Mouse (Mus musculus) neural tube, embryonic 14.5 days (tissue): ENCODE data around the gene Ube2m. TPM values are rescaled to one million over a fixed set of nuclear protein-coding genes. Genes with fewer than 3 reads are reported as not detected.

Experiments
- ATAC-seq: fragments of 200-750 bp; cut with Nextera tagmentation; 2 replicates; pipeline ENCODE4 v1.8.0; 2017; ENCODE audit warnings: low read depth, mild to moderate bottlenecking, moderate TSS enrichment, moderate library complexity
- H3K27ac ChIP-seq: fragments of 300-500 bp; sonication (generic); 2 replicates; pipeline ENCODE4 v1.5.1; 2014; ENCODE audit warnings: low read depth, mild to moderate bottlenecking, control low read depth, low read length, moderate library complexity, mixed read lengths
- H3K27me3 ChIP-seq: fragments of 300-500 bp; sonication (generic); 2 replicates; pipeline ENCODE4 v1.6.1; 2014; ENCODE audit warnings: low read length; ENCODE audit not compliant: control insufficient read depth, insufficient read depth
- H3K36me3 ChIP-seq: fragments of 300-500 bp; sonication (generic); 2 replicates; pipeline ENCODE4 v1.6.1; 2014; ENCODE audit warnings: low read length, mixed read lengths; ENCODE audit not compliant: control insufficient read depth, insufficient read depth
- H3K4me1 ChIP-seq: fragments of 300-500 bp; sonication (generic); 2 replicates; pipeline ENCODE4 v1.6.1; 2014; ENCODE audit warnings: low read length; ENCODE audit not compliant: control insufficient read depth, insufficient read depth
- H3K4me2 ChIP-seq: fragments of 300-500 bp; sonication (generic); 2 replicates; pipeline ENCODE4 v1.6.1; 2014; ENCODE audit warnings: mild to moderate bottlenecking, low read depth, low read length, control low read depth
- H3K4me3 ChIP-seq: fragments of 300-500 bp; sonication (generic); 2 replicates; pipeline ENCODE4 v1.5.1; 2014; ENCODE audit warnings: low read depth, low read length, control low read depth, mixed read lengths
- H3K9ac ChIP-seq: fragments of 300-500 bp; sonication (generic); replicated peaks from 2 replicates; pipeline ENCODE4 v1.6.1; 2014; ENCODE audit warnings: low read depth, mild to moderate bottlenecking, control low read depth, low read length, mixed read lengths
- H3K9me3 ChIP-seq: fragments of 300-500 bp; sonication (generic); 2 replicates; pipeline ENCODE4 v1.6.1; 2016; ENCODE audit warnings: low read length; ENCODE audit not compliant: control insufficient read depth
- WGBS: fragments of 180-500 bp; shearing (Covaris S2); extraction: QIAGEN DNeasy Blood & Tissue Kit; methylation state at CpG from one replicate; pipeline ENCODE4 v1.1.7; 2014; 5-methylcytosine and 5-hydroxymethylcytosine counted together
- polyA plus RNA-seq: library from polyadenylated mRNA; unstranded; fragments of >200 nt; fragmentation: Nextera tagmentation; extraction: Ambion mirVana; gene quantifications from 2 replicates; pipeline ENCODE4 v1.2.1, GENCODE M21; 2014

Ube2m gene
- polyA plus RNA-seq, 1 experiment from 2014 or later, result 142 TPM

GRCm38 (mm10) chr7:13046084-13046483 is 8.0 kb upstream of the Ube2m start:
- Histone ChIP-seq H3K9ac (no peak overlapping the region), H3K27me3 (peaks cover 18% of the 10 kb centered on the region), H3K36me3 (no peaks in the 10 kb centered on the region), H3K4me1 (0 out of 2 replicates have a peak, but pooled peaks cover 8% of the 10 kb centered on the region), H3K9me3 (no peaks in the 10 kb centered on the region), H3K4me3 (no peak overlapping the region), H3K27ac (no peak overlapping the region), H3K4me2 (no peak overlapping the region)
- WGBS, result 12% methylated on average over 2 of the region's 2 CpGs
- peak; percentile 44 for ATAC-seq

GRCm38 (mm10) chr7:13044254-13044625 is 6.2 kb upstream of the Ube2m start:
- peaks cover 18% of the 10 kb centered on the region for H3K27me3 ChIP-seq
- no peaks in the 10 kb centered on the region for H3K36me3 ChIP-seq
- no peaks in the 10 kb centered on the region for H3K9me3 ChIP-seq
- H3K4me2 ChIP-seq, result peak overlapping the region; percentile 87
- ATAC-seq, result no peak; the same call in none of the 2 replicates
- peak overlapping the region; percentile 71 for H3K27ac ChIP-seq
- H3K4me1 ChIP-seq, result 0 out of 2 replicates have a peak, but pooled peaks cover 8% of the 10 kb centered on the region
- H3K9ac ChIP-seq, result peak overlapping the region; percentile 72
- whole genome bisulfite sequencing, result 3% methylated on average over 23 of the region's 23 CpGs
- peak overlapping the region; percentile 44 for H3K4me3 ChIP-seq

GRCm38 (mm10) chr7:13043445-13044253 is 5.6 kb upstream of the Ube2m start:
- H3K4me1 ChIP-seq, result peaks cover 11% of the 10 kb centered on the region; the same call in 1 of the 2 replicates
- H3K4me2 ChIP-seq, result peak overlapping the region; percentile 87
- H3K36me3 ChIP-seq, result no peaks in the 10 kb centered on the region
- H3K4me3 ChIP-seq, result peak overlapping the region; percentile 44
- ATAC-seq, result peak; percentile 52
- 5% methylated on average over 80 of the region's 88 CpGs for WGBS
- peak overlapping the region; percentile 71 for H3K27ac ChIP-seq
- H3K9me3 ChIP-seq, result no peaks in the 10 kb centered on the region
- H3K9ac ChIP-seq, result peak overlapping the region; percentile 72
- H3K27me3 ChIP-seq, result peaks cover 18% of the 10 kb centered on the region

- Histone ChIP-seq H3K9ac (no peak overlapping the region), H3K27me3 (peaks cover 18% of the 10 kb centered on the region), H3K4me2 (peak overlapping the region; percentile 87), H3K4me1 (peaks cover 13% of the 10 kb centered on the region; the same call in 1 of the 2 replicates), H3K36me3 (no peaks in the 10 kb centered on the region), H3K9me3 (no peaks in the 10 kb centered on the region), H3K4me3 (peak overlapping the region; percentile 44), H3K27ac (no peak overlapping the region)
- WGBS, result 39% methylated on average over 16 of the region's 16 CpGs
- ATAC-seq, result no peak
Measured at GRCm38 (mm10) chr7:13043120-13043444, 5.0 kb upstream of the Ube2m start.

GRCm38 (mm10) chr7:13042511-13042910 is 4.4 kb upstream of the Ube2m start:
- Histone ChIP-seq H3K4me3 (no peak overlapping the region), H3K36me3 (no peaks in the 10 kb centered on the region), H3K9ac (no peak overlapping the region), H3K9me3 (no peaks in the 10 kb centered on the region), H3K27ac (no peak overlapping the region), H3K27me3 (peaks cover 18% of the 10 kb centered on the region), H3K4me1 (peaks cover 13% of the 10 kb centered on the region; the same call in 1 of the 2 replicates), H3K4me2 (no peak overlapping the region)
- no peak for ATAC-seq
- WGBS, result 83% methylated on average over 6 of the region's 6 CpGs

- H3K36me3 ChIP-seq, result peaks cover 2% of the 10 kb centered on the region; the same call in 1 of the 2 replicates
- no peak overlapping the region for H3K27ac ChIP-seq
- 77% methylated on average over 1 of the region's 1 CpGs for WGBS
- H3K27me3 ChIP-seq, result peaks cover 18% of the 10 kb centered on the region
- no peaks in the 10 kb centered on the region for H3K9me3 ChIP-seq
- ATAC-seq, result no peak
- peaks cover 20% of the 10 kb centered on the region; the same call in 1 of the 2 replicates for H3K4me1 ChIP-seq
- no peak overlapping the region for H3K4me2 ChIP-seq
- no peak overlapping the region for H3K4me3 ChIP-seq
- H3K9ac ChIP-seq, result no peak overlapping the region
Measured at GRCm38 (mm10) chr7:13041256-13041655, 3.2 kb upstream of the Ube2m start.

- ATAC-seq, result no peak
- Histone ChIP-seq H3K4me3 (no peak overlapping the region), H3K4me1 (peaks cover 23% of the 10 kb centered on the region; the same call in 1 of the 2 replicates), H3K27ac (no peak overlapping the region), H3K27me3 (peaks cover 12% of the 10 kb centered on the region), H3K4me2 (peak overlapping the region; percentile 78; the same call in 1 of the 2 replicates), H3K36me3 (peaks cover 15% of the 10 kb centered on the region), H3K9me3 (no peaks in the 10 kb centered on the region), H3K9ac (peak overlapping the region; percentile 89; the same call in 1 of the 2 replicates)
- 97% methylated on average over 1 of the region's 1 CpGs for WGBS
Measured at GRCm38 (mm10) chr7:13039181-13039580, 1.1 kb upstream of the Ube2m start.

- peaks cover 15% of the 10 kb centered on the region for H3K36me3 ChIP-seq
Measured at GRCm38 (mm10) chr7:13038621-13039169, 620 bp upstream of the Ube2m start.

GRCm38 (mm10) chr7:13037366-13037765 is 709 bp downstream of the Ube2m start:
- no peak for ATAC-seq

More at GRCm38 (mm10) chr7:13038621-13039169, 620 bp upstream of the Ube2m start:
- H3K4me2 ChIP-seq, result peak overlapping the region; percentile 78
- peak overlapping the region; percentile 62 for H3K4me3 ChIP-seq
- WGBS, result 23% methylated on average over 15 of the region's 15 CpGs
- H3K4me1 ChIP-seq, result peaks cover 23% of the 10 kb centered on the region
- H3K9me3 ChIP-seq, result no peaks in the 10 kb centered on the region
- peak overlapping the region; percentile 100 for H3K27ac ChIP-seq
- peak overlapping the region; percentile 89 for H3K9ac ChIP-seq
- no peak for ATAC-seq
- peaks cover 9% of the 10 kb centered on the region for H3K27me3 ChIP-seq

More at GRCm38 (mm10) chr7:13037366-13037765, 709 bp downstream of the Ube2m start:
- Histone ChIP-seq H3K4me1 (peaks cover 25% of the 10 kb centered on the region), H3K4me3 (peak overlapping the region; percentile 62), H3K9me3 (no peaks in the 10 kb centered on the region), H3K9ac (peak overlapping the region; percentile 89), H3K4me2 (peak overlapping the region; percentile 78), H3K27ac (peak overlapping the region; percentile 100), H3K36me3 (peaks cover 15% of the 10 kb centered on the region), H3K27me3 (peaks cover 2% of the 10 kb centered on the region; the same call in 1 of the 2 replicates)
- WGBS, result under 1% methylated on average over 29 of the region's 33 CpGs
